Mouse (Mus musculus): ENCODE data around the gene Kyat1. TPM values are rescaled to one million over a fixed set of nuclear protein-coding genes. Genes with fewer than 3 reads are reported as not detected.
"Not testable (repeated sequence)": the region's sequence is repeated elsewhere in the genome, so short reads cannot be mapped to it uniquely, and the experiment has no call there.

Gene Kyat1
- total RNA-seq, 2 experiments from 2014 or later = 12.2 to 16.7 TPM

GRCm38 (mm10) chr2:30216293-30216692 lies 10.6 kb upstream of the Kyat1 start:
- no peak for DNase-seq (ENCODE audit: low spot score in 2 of 2)
- intact Hi-C loops (cut with DNase I) = no loop called here

- intact Hi-C loops (cut with DNase I) = no loop called here
- no peak for DNase-seq (ENCODE audit: low spot score in 2 of 2)
These were observed 9.8 kb upstream of the Kyat1 start for GRCm38 (mm10) chr2:30215493-30215892.

- no peak for DNase-seq (ENCODE audit: low spot score in 2 of 2)
- intact Hi-C loops (cut with DNase I) = no loop called here
These were observed 9.1 kb upstream of the Kyat1 start for GRCm38 (mm10) chr2:30214745-30215144.

- no peak for DNase-seq (ENCODE audit: low spot score in 2 of 2)
- intact Hi-C loops (cut with DNase I) = no loop called here
These were observed 7.3 kb upstream of the Kyat1 start for GRCm38 (mm10) chr2:30212951-30213350.

- intact Hi-C loops (cut with DNase I) = no loop called here
- DNase-seq (ENCODE audit: low spot score in 2 of 2) = no peak
These were observed 6.5 kb upstream of the Kyat1 start for GRCm38 (mm10) chr2:30212169-30212545.

- DNase-seq (ENCODE audit: low spot score in 2 of 2) = no peak
- intact Hi-C loops (cut with DNase I) = no loop called here
These were observed 5.9 kb upstream of the Kyat1 start for GRCm38 (mm10) chr2:30211408-30212168.

- intact Hi-C loops (cut with DNase I) = no loop called here
- no peak for DNase-seq (ENCODE audit: low spot score in 2 of 2)
These were observed 2.2 kb upstream of the Kyat1 start for GRCm38 (mm10) chr2:30207886-30208285.

- intact Hi-C loops (cut with DNase I) = no loop called here
- no peak for DNase-seq (ENCODE audit: low spot score in 2 of 2)
These were observed 1.8 kb upstream of the Kyat1 start for GRCm38 (mm10) chr2:30207401-30207800.

GRCm38 (mm10) chr2:30205255-30205628 lies 405 bp downstream of the Kyat1 start:
- intact Hi-C loops (cut with DNase I) = loop anchor here (1.0 to 2.0 kb wide), 2 partner anchors 26 to 32 kb away; partner anchors contain the start of genes Lrrc8a and Spout1
- DNase-seq (ENCODE audit: low spot score in 2 of 2) = peak in 1 of 2 experiments; percentile 60

- intact Hi-C loops (cut with DNase I) = no loop called here
- no peak for DNase-seq (ENCODE audit: low spot score in 2 of 2)
These were observed 2.2 kb downstream of the Kyat1 start for GRCm38 (mm10) chr2:30203439-30203838.

- DNase-seq (ENCODE audit: low spot score in 2 of 2) = no peak
- intact Hi-C loops (cut with DNase I) = no loop called here
These were observed 5.2 kb downstream of the Kyat1 start for GRCm38 (mm10) chr2:30200388-30200925.

- intact Hi-C loops (cut with DNase I) = no loop called here
- no peak for DNase-seq (ENCODE audit: low spot score in 2 of 2)
These were observed 5.7 kb downstream of the Kyat1 start for GRCm38 (mm10) chr2:30199984-30200383.

- DNase-seq (ENCODE audit: low spot score in 2 of 2) = no peak
- intact Hi-C loops (cut with DNase I) = no loop called here
These were observed 7.6 kb downstream of the Kyat1 start for GRCm38 (mm10) chr2:30198021-30198420.

- intact Hi-C loops (cut with DNase I) = no loop called here
- DNase-seq (ENCODE audit: low spot score in 2 of 2) = no peak
These were observed 11.0 kb downstream of the Kyat1 start for GRCm38 (mm10) chr2:30194656-30195055.

- intact Hi-C loops (cut with DNase I) = no loop called here
These were observed 13.7 kb downstream of the Kyat1 start for GRCm38 (mm10) chr2:30191790-30192580.

GRCm38 (mm10) chr2:30185681-30186080 lies 20.0 kb downstream of the Kyat1 start:
- intact Hi-C loops (cut with DNase I) = no loop called here
- no peak for DNase-seq (ENCODE audit: low spot score in 2 of 2)

More at GRCm38 (mm10) chr2:30191790-30192580, 13.7 kb downstream of the Kyat1 start:
- no peak for DNase-seq (ENCODE audit: low spot score in 2 of 2)

- intact Hi-C loops (cut with DNase I) = no loop called here
These were observed 20.4 kb downstream of the Kyat1 start for GRCm38 (mm10) chr2:30185276-30185675.

GRCm38 (mm10) chr2:30183721-30184120 lies 21.9 kb downstream of the Kyat1 start:
- DNase-seq (ENCODE audit: low spot score in 2 of 2) = no peak
- intact Hi-C loops (cut with DNase I) = no loop called here

More at GRCm38 (mm10) chr2:30185276-30185675, 20.4 kb downstream of the Kyat1 start:
- no peak for DNase-seq (ENCODE audit: low spot score in 2 of 2)

- DNase-seq (ENCODE audit: low spot score in 2 of 2) = no peak
- intact Hi-C loops (cut with DNase I) = no loop called here
These were observed 23.2 kb downstream of the Kyat1 start for GRCm38 (mm10) chr2:30182424-30182823.

GRCm38 (mm10) chr2:30178711-30179110 lies 26.9 kb downstream of the Kyat1 start:
- intact Hi-C loops (cut with DNase I) = loop anchor here (1.0 to 5.0 kb wide), 3 partner anchors 26 to 94 kb away; partner anchors contain the start of genes Kyat1 and Lrrc8a

More at GRCm38 (mm10) chr2:30178711-30179110, 26.9 kb downstream of the Kyat1 start:
- DNase-seq (ENCODE audit: low spot score in 2 of 2) = not testable (repeated sequence)
